Mouse (Mus musculus): ENCODE measurements around the gene Ctnna3.
"Not testable (repeated sequence)": the region's sequence is repeated elsewhere in the genome, so short reads cannot be mapped to it uniquely, and the experiment has no call there.

Ctnna3 gene

DNA sequence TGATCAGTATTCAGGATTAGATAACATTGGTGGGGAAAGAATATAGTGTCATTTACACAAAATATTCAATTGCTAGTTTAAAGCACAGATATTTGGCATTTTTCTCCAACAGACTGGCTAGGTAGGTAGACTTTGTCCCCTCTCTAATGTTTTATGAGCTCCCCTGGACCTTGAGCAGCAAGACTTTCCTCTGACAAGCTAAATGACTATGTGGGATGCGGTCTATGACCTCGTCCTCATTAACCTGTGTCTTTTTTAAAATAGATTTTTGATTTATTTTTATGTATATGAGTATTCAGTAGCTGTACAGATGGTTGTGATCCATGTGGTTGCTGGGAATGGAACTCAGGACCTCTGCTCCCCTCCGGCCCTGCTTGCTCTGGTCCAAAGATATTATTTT, 1471.8 kb downstream of the Ctnna3 start:
- DNase-seq (ENCODE audit: low read depth): no peak

DNA sequence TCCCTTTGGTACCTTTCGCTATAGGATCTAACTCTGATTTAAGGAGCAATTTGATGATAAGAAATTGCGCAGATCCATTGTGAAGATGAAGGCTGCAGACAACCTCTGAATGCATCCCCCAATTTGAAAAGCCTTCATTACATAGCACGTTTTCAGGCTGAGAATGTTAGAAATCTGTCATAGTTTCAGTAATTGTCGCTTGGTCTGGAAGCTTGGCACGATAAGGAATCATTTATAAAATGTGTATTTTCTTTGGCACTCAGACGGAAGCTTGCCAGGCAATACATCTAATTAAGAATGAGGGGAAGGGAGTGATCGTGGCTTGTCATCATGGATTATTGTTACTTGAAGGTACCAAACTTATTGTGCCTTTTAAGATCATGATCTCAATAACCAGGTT, 1511.1 kb downstream of the Ctnna3 start:
- no peak for DNase-seq (ENCODE audit: low read depth)

DNA sequence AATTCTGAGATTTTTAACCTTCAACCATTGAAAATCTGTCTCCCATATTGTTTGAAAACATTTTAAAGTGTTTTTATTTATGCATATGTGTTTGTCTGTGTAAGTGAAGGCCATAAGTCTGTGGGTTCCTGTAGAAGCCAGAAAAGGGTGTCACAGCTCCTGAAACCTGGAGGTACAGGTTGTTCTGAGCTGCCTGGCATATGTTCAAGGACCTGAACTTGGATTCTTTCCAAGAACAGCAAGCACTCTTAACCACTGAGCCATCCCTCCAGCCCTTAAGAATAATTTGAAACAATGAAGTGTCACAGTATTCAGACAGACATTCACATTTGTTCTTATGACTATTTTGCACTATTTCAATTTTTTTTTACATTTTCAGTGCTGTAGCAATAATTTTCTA, 1528.5 kb downstream of the Ctnna3 start:
- no peak for DNase-seq (ENCODE audit: low read depth)

DNA sequence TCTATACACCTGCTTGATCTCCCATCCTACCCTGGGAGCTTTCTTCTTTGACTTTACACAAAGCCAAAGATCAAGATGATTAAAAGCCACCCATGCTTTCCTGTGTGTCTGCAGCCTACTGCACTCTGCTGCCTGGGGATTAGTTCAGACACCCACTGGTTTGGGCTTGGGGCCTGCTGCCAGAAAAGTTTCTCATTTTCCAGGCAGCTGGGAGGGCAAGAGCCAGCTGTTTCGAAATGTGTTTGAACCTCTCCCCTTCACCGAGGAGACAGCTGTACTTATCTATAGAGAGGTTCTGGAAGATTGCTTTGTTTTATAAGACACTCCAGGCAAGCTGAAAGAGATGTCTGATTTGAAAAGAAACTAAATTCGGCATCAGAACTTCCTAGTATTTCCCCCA, 1563.0 kb downstream of the Ctnna3 start:
- no peak for DNase-seq (ENCODE audit: low read depth)

DNA sequence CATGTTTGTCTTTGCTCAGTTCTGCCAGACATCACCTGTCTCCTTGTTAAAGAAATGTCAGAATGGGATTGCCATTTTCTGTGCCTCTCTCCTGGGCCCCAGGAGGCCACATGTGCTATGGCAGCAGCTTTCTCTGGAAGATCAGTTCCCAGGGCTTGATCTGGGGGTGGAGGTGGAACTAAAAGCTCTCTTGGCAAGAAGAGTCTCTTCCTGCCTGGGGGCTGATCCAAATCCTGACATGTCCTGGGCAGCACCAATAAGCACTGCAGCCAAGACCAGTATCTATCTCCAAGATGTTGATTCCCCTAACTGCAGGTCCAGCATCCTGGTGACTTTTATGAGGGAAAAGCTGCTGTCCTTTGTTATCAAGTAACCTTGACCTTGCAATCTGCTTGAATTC, 1583.6 kb downstream of the Ctnna3 start:
- no peak for DNase-seq (ENCODE audit: low read depth)

DNA sequence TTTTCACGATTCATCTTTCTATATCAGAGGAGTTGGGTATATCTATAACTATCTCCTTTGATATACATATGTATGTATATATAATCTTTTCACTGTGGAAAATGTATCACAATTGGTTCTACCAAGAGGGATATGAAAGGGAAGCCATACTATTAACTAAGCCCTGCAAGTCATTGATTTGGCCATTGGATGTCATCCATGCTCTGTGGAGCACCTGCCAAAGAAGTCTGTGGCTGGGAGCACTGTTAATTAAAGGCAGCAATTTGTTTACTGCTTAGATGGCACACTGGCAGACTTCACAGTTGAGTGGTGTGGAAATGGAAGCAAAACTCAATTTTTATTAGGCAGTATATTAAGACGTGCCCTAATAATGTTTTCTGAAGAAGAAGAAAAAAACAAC, 1592.8 kb downstream of the Ctnna3 start:
- DNase-seq (ENCODE audit: low read depth): no peak

DNA sequence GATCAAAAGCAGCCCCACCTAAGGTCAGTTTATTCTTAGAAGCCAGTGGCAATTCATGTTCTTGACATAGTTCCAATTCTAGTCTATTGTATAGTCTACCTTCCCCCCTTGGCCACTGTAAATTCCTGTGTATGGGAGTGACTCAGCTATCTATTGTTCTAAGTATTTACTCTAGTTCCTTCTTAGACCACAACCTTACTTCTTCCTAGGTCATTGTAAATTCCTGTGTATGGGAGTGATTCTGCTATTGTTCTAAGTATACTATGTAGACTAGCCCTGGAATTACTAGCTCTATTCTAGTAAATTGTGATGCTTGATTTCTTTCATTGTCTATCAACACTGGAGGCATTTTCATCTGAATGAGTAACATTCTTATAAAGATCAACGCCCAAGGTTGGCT, 1603.6 kb downstream of the Ctnna3 start:
- DNase-seq (ENCODE audit: low read depth): not testable (repeated sequence)
